Mouse (Mus musculus): ENCODE results near the gene Hspbp1. TPM values are rescaled to one million over a fixed set of nuclear protein-coding genes. Genes with fewer than 3 reads are reported as not detected.

The Hspbp1 gene
- total RNA-seq, 2 experiments from 2014 or later: 82.1 to 92.1 TPM

DNA sequence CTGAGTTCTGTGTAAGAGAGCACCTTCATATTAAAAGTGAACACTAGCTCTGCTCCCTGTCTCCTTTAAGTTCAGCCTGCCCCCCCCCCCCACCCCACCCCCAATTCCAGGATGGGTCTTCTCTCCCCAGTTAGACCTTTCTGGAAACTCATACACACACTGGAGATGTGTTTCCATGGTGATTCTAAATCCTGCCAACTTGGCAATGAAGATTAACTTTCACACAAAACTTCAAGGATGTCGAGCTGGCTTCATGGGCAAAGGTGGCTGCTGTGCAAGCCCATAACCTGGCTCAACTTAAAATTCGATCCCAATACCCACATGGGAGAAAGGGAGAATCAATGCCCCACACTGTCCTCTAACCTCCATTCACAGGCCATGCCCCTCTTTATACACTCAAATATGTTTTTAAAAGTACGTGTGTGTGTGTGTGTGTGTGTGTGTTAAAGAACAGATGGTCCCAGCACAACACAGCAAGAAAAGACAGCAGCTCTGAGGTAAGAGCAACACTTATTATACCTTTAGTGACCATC lies 24.9 kb downstream of the Hspbp1 start:
- DNase-seq (ENCODE audit: low spot score in 2 of 2): no peak
- TF ChIP-seq CTCF (conservative IDR thresholded peaks at IDR 0.05): no peak
- Histone ChIP-seq H3K4me3 (peak overlapping the region; percentile 55), H3K27ac (peak overlapping the region; percentile 100)

DNA sequence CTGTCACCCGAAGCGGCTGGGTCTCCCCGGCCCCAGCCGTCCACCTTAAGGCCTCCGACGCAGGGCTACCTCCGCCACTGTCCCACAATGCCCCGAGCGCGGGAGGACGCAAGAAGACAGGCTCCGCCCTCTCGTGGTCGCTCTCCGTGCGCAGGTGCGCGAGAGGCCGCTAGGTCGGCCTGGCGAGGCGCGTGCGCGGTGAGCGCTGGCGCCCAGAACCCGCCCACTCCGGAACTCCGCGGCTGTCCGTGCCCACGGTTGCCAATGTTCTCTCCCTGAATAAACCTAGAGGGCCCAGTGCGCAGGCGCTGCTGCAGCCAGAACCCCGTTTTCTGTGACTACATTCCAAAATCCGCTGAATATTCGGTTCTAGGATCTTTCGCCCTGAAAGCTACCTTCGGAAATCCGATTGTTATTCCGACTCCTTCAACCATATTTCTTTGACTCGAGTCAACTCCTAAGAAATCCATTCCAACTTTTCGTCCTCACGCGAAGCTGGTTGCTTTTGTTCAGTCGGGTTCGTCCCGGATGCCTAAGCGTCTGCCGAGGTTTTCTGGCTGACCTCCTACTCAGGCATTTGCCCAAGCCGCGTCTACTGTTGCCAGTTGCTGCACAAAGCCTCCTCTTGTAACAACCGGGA lies 25.8 kb downstream of the Hspbp1 start, which contains the start of gene Ppp6r1:
Gene Ppp6r1 (minus strand): TSS at position 108 of the 640 bp plus-strand sequence.
- Histone ChIP-seq H3K27ac (peak within 1 kb of the TSS; percentile 100), H3K4me3 (peak within 1 kb of the TSS; percentile 76)
- DNase-seq (ENCODE audit: low spot score in 2 of 2): peak; percentile 97 to 98
- peak; percentile 72 for TF ChIP-seq CTCF (conservative IDR thresholded peaks at IDR 0.05)

DNA sequence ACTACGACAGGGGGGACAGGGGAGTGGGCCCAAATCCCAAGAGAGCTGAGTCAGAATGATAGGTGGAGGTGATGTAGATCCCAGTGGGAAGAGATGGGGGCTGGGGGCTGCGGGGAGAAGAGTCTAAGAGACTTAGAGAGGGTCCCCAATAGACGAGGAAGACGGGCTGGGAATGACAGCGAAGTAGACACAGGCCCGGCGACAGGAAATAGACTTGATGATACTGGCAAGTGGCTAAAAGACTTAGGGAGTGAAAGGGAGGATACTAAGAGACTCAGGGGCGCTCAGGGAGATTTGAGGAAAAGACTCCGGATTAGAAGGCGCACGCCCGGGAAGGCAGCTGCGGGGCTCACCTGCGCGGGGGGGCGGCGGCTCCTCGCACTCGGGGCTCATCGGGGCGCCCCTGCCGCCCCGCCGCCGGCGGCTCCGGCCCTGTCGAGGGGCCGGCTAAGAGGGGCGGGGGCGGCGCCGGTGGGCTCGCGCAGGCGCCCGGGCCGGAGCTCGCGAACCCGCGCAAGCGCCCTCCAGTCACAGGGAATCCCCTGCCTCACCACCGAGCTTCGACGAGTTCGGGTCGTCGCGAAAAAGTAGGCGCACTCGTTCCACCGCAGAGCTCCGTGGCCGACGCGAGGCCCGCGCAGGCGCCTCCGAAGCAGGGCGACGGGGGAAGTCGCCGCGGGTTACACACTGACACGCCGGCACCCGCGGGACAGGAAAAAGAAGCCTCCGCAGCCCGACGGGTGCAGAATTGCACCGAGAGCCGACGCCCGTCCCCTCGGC lies 26.6 kb downstream of the Hspbp1 start:
- peak overlapping the region; percentile 100 for H3K27ac ChIP-seq

DNA sequence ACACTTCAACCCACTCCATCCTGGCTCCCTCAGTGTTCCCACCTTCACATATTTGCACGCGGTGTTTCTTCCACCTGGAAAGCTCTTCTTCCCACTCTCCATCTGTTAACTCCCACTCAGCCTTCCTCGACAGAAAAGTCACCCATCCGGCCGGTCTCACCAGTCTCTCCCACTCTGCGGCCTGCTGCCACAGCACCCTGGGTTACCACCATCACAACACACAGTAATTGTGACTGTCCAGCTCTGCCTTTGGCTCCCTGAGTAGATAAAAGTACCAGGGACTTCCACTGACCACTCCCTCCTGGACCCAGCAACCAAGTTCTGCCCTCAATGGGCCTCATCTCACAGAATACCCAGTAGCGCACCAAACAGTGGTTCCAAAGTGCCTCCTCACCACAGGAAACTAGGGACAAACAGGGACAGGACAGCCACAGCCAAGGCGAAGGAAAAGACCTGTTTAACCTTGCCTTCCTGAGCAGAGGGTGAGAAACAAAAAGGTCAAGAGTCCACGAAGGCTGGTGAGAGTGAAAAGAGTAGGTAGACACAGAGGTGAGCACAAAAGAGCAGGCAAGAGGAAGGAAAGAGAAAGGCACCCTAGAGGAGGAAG lies 27.2 kb downstream of the Hspbp1 start:
- H3K4me3 ChIP-seq: peak overlapping the region; percentile 76
- H3K27ac ChIP-seq: peak overlapping the region; percentile 100
- DNase-seq (ENCODE audit: low spot score in 2 of 2): peak; percentile 31 to 52
- TF ChIP-seq CTCF (conservative IDR thresholded peaks at IDR 0.05): no peak

More for the DNA sequence above, 26.6 kb downstream of the Hspbp1 start:
- no peak for DNase-seq (ENCODE audit: low spot score in 2 of 2)
- H3K4me3 ChIP-seq: peak overlapping the region; percentile 76
- no peak for TF ChIP-seq CTCF (conservative IDR thresholded peaks at IDR 0.05)

DNA sequence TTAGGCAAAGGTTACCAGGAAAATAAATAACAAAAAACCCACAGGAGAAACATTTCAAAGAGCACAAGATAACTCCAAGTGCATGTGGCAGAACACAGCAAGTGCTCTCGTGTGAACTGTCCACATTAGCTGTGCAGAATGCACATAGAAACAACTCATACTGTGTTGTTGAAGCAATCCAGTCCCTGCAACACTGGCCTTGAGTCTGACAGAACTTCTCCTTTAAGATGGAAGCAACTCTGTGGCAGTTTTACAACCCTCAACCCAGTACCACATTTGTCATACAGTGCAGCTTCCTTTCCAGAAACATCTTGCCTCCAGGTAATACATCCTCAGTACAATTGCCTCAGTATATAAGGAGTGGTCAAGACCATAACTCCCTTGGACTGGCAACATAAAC lies 28.1 kb downstream of the Hspbp1 start:
- peak overlapping the region; percentile 76 for H3K4me3 ChIP-seq
- DNase-seq (ENCODE audit: low spot score in 2 of 2): no peak
- no peak for TF ChIP-seq CTCF (conservative IDR thresholded peaks at IDR 0.05)

DNA sequence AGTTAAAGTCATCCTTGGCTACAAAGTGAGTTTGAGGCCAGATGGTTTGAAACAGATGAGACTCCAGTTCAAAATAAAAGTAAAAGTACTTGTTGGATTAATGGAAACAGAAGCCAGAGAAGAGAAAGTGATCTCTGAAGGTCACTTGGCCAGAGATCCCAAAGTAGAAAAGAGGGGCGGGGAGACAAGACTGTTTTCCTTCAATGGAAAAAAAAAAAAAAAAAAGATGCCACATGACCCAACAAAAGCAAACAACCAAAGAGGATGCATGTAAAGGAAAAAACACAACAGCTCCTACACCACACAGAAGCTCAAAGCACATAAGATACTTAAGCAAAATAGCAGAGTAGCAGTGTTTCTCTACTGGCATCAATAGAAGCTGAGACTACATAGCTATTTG lies 29.0 kb downstream of the Hspbp1 start:
- Histone ChIP-seq H3K4me3 (peak overlapping the region; percentile 76), H3K27ac (0 out of 2 replicates have a peak overlapping the region, but pooled peaks have one; percentile 100)
- DNase-seq (ENCODE audit: low spot score in 2 of 2): no peak
- TF ChIP-seq CTCF (conservative IDR thresholded peaks at IDR 0.05): no peak

More for the DNA sequence above, 28.1 kb downstream of the Hspbp1 start:
- H3K27ac ChIP-seq: peak overlapping the region; percentile 100

DNA sequence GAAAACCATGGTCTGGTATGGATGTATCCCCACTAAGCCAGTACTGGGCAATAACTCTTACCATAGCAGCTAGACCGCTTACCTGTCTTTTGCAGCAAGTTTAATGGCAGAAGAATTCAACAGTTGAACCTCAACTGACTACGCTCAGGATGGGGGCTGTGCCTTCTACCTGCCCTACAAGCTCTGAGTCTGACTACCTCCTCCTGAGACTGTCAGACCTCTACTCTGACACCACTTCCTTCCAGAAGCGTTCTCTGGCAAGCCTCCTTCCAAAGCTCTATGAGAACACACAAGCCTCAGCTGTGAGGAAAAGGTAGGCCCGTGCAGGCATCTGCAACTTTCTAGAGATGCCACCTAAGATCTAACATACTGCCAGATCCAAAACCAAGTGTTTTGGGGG lies 29.5 kb downstream of the Hspbp1 start:
- Histone ChIP-seq H3K4me3 (no peak overlapping the region), H3K27ac (peak overlapping the region; percentile 1; the same call in 1 of the 2 replicates)
- TF ChIP-seq CTCF (conservative IDR thresholded peaks at IDR 0.05): no peak
- no peak for DNase-seq (ENCODE audit: low spot score in 2 of 2)

DNA sequence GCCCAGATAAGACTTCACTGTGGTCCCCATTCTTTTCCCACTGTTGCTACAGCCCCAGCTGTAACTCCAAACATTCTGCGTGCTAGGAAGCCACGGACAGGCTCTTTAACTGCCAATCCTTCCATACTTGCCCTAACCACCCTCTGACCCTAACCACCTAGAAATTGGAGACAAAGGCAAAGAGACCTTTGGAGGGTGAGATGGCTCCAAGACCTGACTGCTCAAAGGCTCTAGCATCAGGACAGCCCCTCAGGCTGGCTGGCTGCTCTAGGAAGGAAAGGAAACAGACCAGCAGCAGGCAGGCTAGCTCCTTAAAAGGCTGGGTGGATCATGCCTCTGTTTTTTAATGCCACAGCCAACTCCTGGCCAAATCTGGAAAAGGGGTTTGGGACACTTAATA lies 30.6 kb downstream of the Hspbp1 start:
- peak overlapping the region; percentile 70 for H3K27ac ChIP-seq
- no peak for TF ChIP-seq CTCF (conservative IDR thresholded peaks at IDR 0.05)

DNA sequence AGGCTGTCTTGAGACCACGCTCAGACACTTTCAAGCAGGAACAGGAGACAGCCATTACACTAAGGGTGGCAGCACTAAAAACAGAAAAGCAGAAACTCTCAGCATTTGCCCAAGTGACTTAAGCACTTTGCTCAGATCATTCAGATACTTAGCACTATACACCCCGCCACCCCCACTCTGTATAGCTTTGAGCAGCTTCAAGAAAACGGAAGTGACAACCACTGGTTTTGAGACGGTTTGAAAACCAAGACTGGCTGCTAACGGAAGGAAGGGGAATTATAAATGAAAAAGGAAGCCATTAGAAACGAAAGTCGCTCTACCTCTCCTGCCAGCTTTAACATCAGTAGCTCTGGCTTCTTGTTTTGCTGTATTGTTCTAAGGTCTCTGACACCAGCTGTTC lies 31.1 kb downstream of the Hspbp1 start:
- no peak for DNase-seq (ENCODE audit: low spot score in 2 of 2)
- TF ChIP-seq CTCF (conservative IDR thresholded peaks at IDR 0.05): no peak
- Histone ChIP-seq H3K27ac (peak overlapping the region; percentile 70; the same call in 1 of the 2 replicates), H3K4me3 (no peak overlapping the region; the same call in 1 of the 2 replicates)

More for the DNA sequence above, 30.6 kb downstream of the Hspbp1 start:
- peak overlapping the region; percentile 8; the same call in 1 of the 2 replicates for H3K4me3 ChIP-seq
- no peak for DNase-seq (ENCODE audit: low spot score in 2 of 2)

DNA sequence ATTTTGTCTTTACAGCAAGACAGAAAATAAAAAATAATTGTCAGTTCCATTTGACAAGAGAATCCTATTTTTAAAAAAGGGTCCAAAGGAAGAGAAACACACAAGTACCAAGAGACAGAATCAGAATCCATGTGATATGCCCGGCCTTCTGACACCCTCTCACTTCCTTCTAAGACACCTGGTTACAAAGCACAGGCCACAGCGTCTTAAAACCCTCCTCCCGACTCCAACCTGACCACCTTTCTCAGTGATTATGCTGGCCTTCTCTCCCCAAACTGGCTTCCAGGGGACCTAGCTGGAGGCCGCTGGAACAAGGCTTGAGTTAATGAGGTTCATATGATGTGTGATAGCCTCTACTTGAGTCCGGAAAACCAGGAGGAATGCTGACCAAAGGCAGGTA lies 31.5 kb downstream of the Hspbp1 start:
- no peak for DNase-seq (ENCODE audit: low spot score in 2 of 2)
- no peak overlapping the region for H3K4me3 ChIP-seq
- TF ChIP-seq CTCF (conservative IDR thresholded peaks at IDR 0.05): no peak
- H3K27ac ChIP-seq: peak overlapping the region; percentile 2; the same call in 1 of the 2 replicates

DNA sequence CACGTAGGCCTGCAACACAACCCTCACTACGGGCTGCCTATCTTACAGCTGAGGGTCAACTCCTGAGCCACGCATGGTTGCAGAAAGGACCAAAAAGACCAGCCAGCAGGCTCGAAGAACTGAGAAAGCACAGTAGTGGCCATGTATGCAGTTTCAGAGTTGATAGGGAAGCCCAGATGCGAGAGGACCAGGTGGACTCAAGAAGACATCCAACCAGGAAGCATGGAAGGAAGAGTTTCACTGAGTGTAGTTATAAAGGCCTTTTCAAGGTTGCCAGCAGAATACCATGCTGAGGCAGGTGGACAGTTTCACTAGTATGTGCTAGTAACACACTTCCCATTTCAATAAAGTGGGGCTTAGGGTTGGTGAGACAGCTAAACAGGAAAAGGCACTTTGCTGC lies 32.1 kb downstream of the Hspbp1 start:
- no peak overlapping the region for H3K4me3 ChIP-seq
- TF ChIP-seq CTCF (conservative IDR thresholded peaks at IDR 0.05): no peak
- DNase-seq (ENCODE audit: low spot score in 2 of 2): no peak
- no peak overlapping the region for H3K27ac ChIP-seq

DNA sequence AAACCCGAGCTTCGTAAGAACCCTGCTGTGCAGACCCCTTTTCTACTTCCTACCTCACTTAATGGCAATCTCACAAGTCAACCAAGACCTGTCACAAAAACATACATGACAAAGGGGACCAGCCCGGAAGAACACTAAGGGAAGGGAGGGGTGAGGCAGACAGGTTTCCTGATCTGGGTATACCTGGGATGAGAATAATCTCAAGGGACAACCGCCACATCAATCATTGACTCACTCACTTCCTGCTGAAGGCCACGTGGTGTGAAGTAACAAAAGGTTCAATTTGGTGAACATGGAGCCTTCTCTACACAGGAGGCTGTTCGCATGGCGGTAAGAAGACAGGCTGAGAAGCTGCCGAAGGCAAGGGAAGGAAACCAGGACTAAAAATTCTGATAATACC lies 33.3 kb downstream of the Hspbp1 start:
- TF ChIP-seq CTCF (conservative IDR thresholded peaks at IDR 0.05): no peak
- Histone ChIP-seq H3K27ac (no peak overlapping the region), H3K4me3 (no peak overlapping the region)
- DNase-seq (ENCODE audit: low spot score in 2 of 2): no peak

DNA sequence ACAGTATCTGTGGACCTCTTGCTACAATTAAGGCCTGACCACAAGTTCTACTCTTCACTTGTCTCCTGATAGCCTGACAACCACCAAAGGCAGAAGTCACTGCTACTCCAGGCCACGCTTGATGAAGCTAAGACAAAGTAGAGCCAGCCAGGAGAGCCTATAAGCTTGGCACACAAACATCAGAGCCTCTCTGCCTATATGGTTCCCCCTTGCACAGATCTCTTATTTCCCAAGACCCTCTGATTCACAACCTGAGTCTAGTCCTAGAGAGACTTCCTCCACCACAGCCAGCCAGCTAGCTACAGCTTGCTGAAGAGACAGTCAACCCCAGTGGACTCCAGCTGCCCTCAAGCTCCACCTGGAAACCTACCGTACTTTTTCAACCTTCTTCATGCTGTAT lies 36.9 kb downstream of the Hspbp1 start:
- no peak overlapping the region for H3K27ac ChIP-seq

More for the DNA sequence above, 36.9 kb downstream of the Hspbp1 start:
- H3K4me3 ChIP-seq: no peak overlapping the region
- no peak for TF ChIP-seq CTCF (conservative IDR thresholded peaks at IDR 0.05)
- no peak for DNase-seq (ENCODE audit: low spot score in 2 of 2)
